Comparison of ENCODE assay signal across 23 mouse cellular contexts in the genomic region with DNA sequence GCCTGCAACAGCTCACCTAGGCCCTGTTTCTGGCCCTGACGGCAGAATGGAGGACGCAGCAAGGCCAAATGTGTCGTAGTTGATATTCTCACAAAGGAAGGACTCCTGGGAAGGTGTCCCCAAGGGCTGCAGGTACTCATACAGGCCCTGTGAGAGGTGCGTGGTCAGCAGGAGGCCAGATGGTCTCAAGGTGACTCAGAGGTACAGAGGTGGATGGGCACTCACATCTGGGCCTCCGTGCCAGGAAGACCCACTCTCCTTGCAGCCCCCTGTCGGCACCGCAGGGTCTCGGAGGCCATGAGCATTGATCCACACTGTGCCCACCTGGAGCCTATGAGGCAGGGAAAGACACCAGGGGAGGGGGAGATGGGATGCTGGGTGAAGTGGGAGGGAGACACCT. TPM values are rescaled to one million over a fixed set of nuclear protein-coding genes. Genes with fewer than 3 reads are reported as not detected.
"Had no signal": no experiment of that assay in that cellular context is flagged by ENCODE, and none has a peak within 500 bp of the region (broad histone marks: within the 10 kb centered on the region; RNA-seq: fewer than 3 reads in every experiment).

No protein-coding gene starts in this region.

- H3K9ac ChIP-seq: kidney, embryonic 15.5 days; liver, embryonic 13.5 days; midbrain, embryonic 15.5 days; neural tube, embryonic 12.5 days; neural tube, embryonic 15.5 days had no signal

- H3K9me3 ChIP-seq: kidney, embryonic 15.5 days; liver, embryonic 13.5 days; midbrain, embryonic 15.5 days; neural tube, embryonic 12.5 days; neural tube, embryonic 15.5 days had no signal

- H3K27ac ChIP-seq: kidney, embryonic 15.5 days; left cerebral cortex, adult 2 months; liver, embryonic 13.5 days; midbrain, embryonic 15.5 days; neural tube, embryonic 12.5 days; neural tube, embryonic 15.5 days had no signal

- H3K4me1 ChIP-seq: midbrain, embryonic 15.5 days; neural tube, embryonic 12.5 days; neural tube, embryonic 15.5 days had no signal

- ATAC-seq: midbrain, embryonic 15.5 days had no signal

- H3K4me3 ChIP-seq: kidney, embryonic 15.5 days; left cerebral cortex, adult 2 months; liver, embryonic 13.5 days; midbrain, embryonic 15.5 days; neural tube, embryonic 12.5 days; neural tube, embryonic 15.5 days had no signal

- H3K36me3 ChIP-seq: midbrain, embryonic 15.5 days had no signal

- DNase-seq: kidney, adult 8-10 months; kidney, postnatal 36 days; layer of hippocampus, postnatal 36 days; liver, embryonic 13.5 days; lung, adult 2 months; lung, postnatal 14 days; right cerebral cortex, adult 18-20 months; right cerebral cortex, postnatal 14 days; right cerebral cortex, postnatal 4 days; thymus, adult 18-20 months had no signal

- H3K27me3 ChIP-seq: kidney, embryonic 15.5 days; liver, embryonic 13.5 days; midbrain, embryonic 15.5 days; neural tube, embryonic 12.5 days; neural tube, embryonic 15.5 days had no signal

- H3K4me2 ChIP-seq: kidney, embryonic 15.5 days; liver, embryonic 13.5 days; midbrain, embryonic 15.5 days; neural tube, embryonic 12.5 days; neural tube, embryonic 15.5 days had no signal

RNA-seq across cellular contexts. Expression of a gene that starts 9.4 kb away (rescaled TPM):
- total RNA-seq: layer of hippocampus, adult 8-10 months; layer of hippocampus, postnatal 10 days; left cerebral cortex, adult 2 months; left cerebral cortex, postnatal 10 days; left cerebral cortex, postnatal 36 days; liver, adult 2 months; megakaryocyte progenitor cell, adult 5-6 weeks; megakaryocyte-erythroid progenitor cell, adult 5-6 weeks had no signal
- polyA plus RNA-seq: kidney, embryonic 15.5 days; liver, adult 2 months; liver, embryonic 16.5 days; midbrain, embryonic 15.5 days; neural tube, embryonic 12.5 days had no signal
